Mouse (Mus musculus): ENCODE measurements around the gene Adh4. TPM values are rescaled to one million over a fixed set of nuclear protein-coding genes. Genes with fewer than 3 reads are reported as not detected.
"Not testable (repeated sequence)": the region's sequence is repeated elsewhere in the genome, so short reads cannot be mapped to it uniquely, and the experiment has no call there.

Gene Adh4
- total and polyA plus RNA-seq, 3 experiments: 0.25 TPM; not detected in 2

DNA sequence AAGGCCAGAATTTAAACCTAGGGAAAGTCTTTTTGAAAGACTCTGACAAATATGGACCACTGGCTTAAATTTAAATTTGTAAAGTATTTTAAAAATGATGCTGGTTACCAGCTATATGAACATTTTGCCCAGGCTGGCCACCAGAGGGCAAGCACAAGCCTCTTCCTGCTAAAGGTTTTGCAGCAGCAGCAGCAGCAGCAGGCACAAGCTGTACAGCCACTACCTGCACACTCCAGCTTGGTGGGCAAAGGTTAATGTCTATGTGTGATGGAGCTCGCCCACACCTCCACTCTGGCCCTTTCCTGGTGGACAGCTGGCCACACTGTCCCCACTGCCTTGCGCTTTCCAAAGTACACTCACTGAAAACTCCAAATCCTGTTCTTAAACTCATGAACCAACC, 47.9 kb downstream of the Adh4 start (continued):
- TF ChIP-seq MEF2A (IDR thresholded peaks at IDR 0.05; ENCODE audit: borderline replicate concordance, low read depth, low read length): no peak
- TF ChIP-seq ETS1 (conservative IDR thresholded peaks at IDR 0.05; ENCODE audit: low read depth, low read length): no peak

DNA sequence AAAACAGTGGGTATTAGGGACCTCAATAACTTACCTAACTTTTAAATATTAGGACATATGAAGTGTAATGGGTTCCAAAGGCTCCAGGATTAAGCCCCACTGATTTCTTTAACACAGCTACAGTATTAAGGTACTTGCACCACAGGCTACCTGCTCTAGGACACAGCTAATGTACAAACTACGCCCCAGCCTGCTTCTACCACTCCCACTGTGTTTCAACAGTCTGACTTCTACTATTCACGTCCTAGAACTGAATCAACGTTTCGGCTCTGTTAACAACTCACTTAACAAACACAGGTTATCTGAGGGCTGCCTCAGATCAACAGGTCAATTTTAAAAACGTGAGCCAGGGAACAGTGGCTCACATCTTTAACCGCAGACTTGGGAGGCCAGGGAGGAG, 48.5 kb downstream of the Adh4 start:
- dilution Hi-C loops (cut with MboI; ENCODE audit: extremely low pct_ligation_motif_present, extremely low pct_unique_long_range_greater_than_20kb, low sequenced_read_pairs): no loop called here
- no peaks in the 10 kb centered on the region for H3K79me2 ChIP-seq (replicated peaks; ENCODE audit: control insufficient read depth, extremely low read depth, insufficient read depth, poor library complexity, severe bottlenecking)
- no peak overlapping the region for H3K9ac ChIP-seq (ENCODE audit: insufficient read depth, low read depth)
- TF ChIP-seq MYC (IDR thresholded peaks at IDR 0.05; ENCODE audit: low read depth, low read length) (no peak), GABPA (IDR thresholded peaks at IDR 0.05; ENCODE audit: insufficient replicate concordance, low read depth, low read length) (no peak), KAT2A (IDR thresholded peaks at IDR 0.05; ENCODE audit: insufficient replicate concordance, low read length) (no peak), HCFC1 (IDR thresholded peaks at IDR 0.05; ENCODE audit: low read depth, low read length) (no peak), ZMIZ1 (IDR thresholded peaks at IDR 0.05; ENCODE audit: low read depth, low read length) (no peak), MEF2A (IDR thresholded peaks at IDR 0.05; ENCODE audit: borderline replicate concordance, low read depth, low read length) (no peak), JUND (conservative IDR thresholded peaks at IDR 0.05; ENCODE audit: low read depth, low read length) (no peak), SIN3A (IDR thresholded peaks at IDR 0.05; ENCODE audit: low read length) (no peak), USF1 (IDR thresholded peaks at IDR 0.05; ENCODE audit: low read depth, low read length) (no peak), POLR2A (IDR thresholded peaks at IDR 0.05; ENCODE audit: low read depth, low read length) (no peak), CTCF (conservative IDR thresholded peaks at IDR 0.05 in 1 of 2, IDR thresholded peaks at IDR 0.05 in 1 of 2; ENCODE audit: low read depth in 2 of 2, low read length in 2 of 2) (no peak), JUN (IDR thresholded peaks at IDR 0.05; ENCODE audit: insufficient read depth, low read depth, low read length) (no peak), MXI1 (IDR thresholded peaks at IDR 0.05; ENCODE audit: low read depth, low read length) (no peak), USF2 (conservative IDR thresholded peaks at IDR 0.05; ENCODE audit: low read depth, low read length) (no peak), ETS1 (conservative IDR thresholded peaks at IDR 0.05; ENCODE audit: low read depth, low read length) (no peak)
- no peak overlapping the region for H3K4me2 ChIP-seq (ENCODE audit: insufficient read depth, low read depth, poor library complexity, severe bottlenecking)
- no peak overlapping the region for H3K27ac ChIP-seq (ENCODE audit: insufficient read depth, low read depth)
- H3K36me3 ChIP-seq (replicated peaks in 1 of 2; ENCODE audit: control insufficient read depth in 1 of 2, insufficient read depth in 1 of 2, low read length in 1 of 2): peaks cover 77 to 98% of the 10 kb centered on the region in 2 experiments
- H3K4me3 ChIP-seq (replicated peaks in 1 of 3; ENCODE audit: low read depth in 2 of 3, low read length in 2 of 3, poor library complexity in 1 of 3): no peak overlapping the region
- peaks cover 9% of the 10 kb centered on the region for H3K9me3 ChIP-seq (replicated peaks; ENCODE audit: low read length)
- H3K4me1 ChIP-seq (ENCODE audit: control insufficient read depth in 1 of 2, insufficient read depth in 2 of 2): peaks cover 0 to 3% of the 10 kb centered on the region in 2 experiments; a peak in 1 of 4 replicates
- DNase-seq (ENCODE audit: extremely low read depth): no peak
- in situ Hi-C loops (cut with MboI; ENCODE audit: low pct_ligation_motif_present, low pct_unique_long_range_greater_than_20kb, low sequenced_read_pairs): no loop called here
- no peaks in the 10 kb centered on the region for H3K27me3 ChIP-seq (replicated peaks)

DNA sequence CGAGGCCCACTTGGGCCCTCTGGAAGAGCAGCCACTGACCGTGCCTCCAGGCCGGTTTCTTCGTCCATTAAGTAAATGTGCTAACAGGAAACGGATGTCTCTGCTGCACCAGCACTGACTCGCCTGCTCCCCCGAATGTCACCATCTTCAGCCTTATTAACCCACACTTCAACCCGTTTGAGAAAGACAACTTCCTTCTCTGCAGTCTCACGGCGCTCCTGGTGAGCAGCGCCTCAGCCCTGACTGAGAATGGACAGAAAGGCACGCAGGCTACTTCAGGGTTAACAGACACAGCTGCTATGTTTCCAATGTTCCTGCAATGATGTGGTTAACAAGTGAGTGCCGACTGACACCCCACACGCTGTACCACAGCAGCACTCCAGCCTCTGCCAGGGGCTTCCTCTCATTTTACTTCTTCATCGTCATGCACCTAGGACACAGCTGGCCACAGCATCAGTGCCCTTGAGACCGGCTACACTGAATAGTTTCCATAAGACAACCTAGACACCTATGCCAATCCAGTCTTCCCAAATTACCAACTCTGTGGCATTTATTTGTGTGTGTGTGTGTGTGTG, 49.4 kb downstream of the Adh4 start:
- no peaks in the 10 kb centered on the region for H3K79me2 ChIP-seq (replicated peaks; ENCODE audit: control insufficient read depth, extremely low read depth, insufficient read depth, poor library complexity, severe bottlenecking)
- H3K9me3 ChIP-seq (replicated peaks; ENCODE audit: low read length): peaks cover 9% of the 10 kb centered on the region
- in situ Hi-C loops (cut with MboI; ENCODE audit: low pct_ligation_motif_present, low pct_unique_long_range_greater_than_20kb, low sequenced_read_pairs): no loop called here
- peaks cover 76 to 96% of the 10 kb centered on the region in 2 experiments for H3K36me3 ChIP-seq (replicated peaks in 1 of 2; ENCODE audit: control insufficient read depth in 1 of 2, insufficient read depth in 1 of 2, low read length in 1 of 2)
- peaks cover 0 to 3% of the 10 kb centered on the region in 2 experiments; a peak in 1 of 4 replicates for H3K4me1 ChIP-seq (ENCODE audit: control insufficient read depth in 1 of 2, insufficient read depth in 2 of 2)
- H3K4me2 ChIP-seq (ENCODE audit: insufficient read depth, low read depth, poor library complexity, severe bottlenecking): no peak overlapping the region
- dilution Hi-C loops (cut with MboI; ENCODE audit: extremely low pct_ligation_motif_present, extremely low pct_unique_long_range_greater_than_20kb, low sequenced_read_pairs): no loop called here
- TF ChIP-seq CHD2 (IDR thresholded peaks at IDR 0.05; ENCODE audit: low read length) (no peak), MXI1 (IDR thresholded peaks at IDR 0.05; ENCODE audit: low read depth, low read length) (no peak), CTCF (conservative IDR thresholded peaks at IDR 0.05 in 1 of 2, IDR thresholded peaks at IDR 0.05 in 1 of 2; ENCODE audit: low read depth in 2 of 2, low read length in 2 of 2) (no peak), NRF1 (IDR thresholded peaks at IDR 0.05; ENCODE audit: low read depth, low read length) (no peak)
- no peak overlapping the region for H3K9ac ChIP-seq (ENCODE audit: insufficient read depth, low read depth)
- DNase-seq (ENCODE audit: extremely low read depth): no peak
- no peak overlapping the region for H3K4me3 ChIP-seq (replicated peaks in 1 of 3; ENCODE audit: low read depth in 2 of 3, low read length in 2 of 3, poor library complexity in 1 of 3)
- H3K27ac ChIP-seq (ENCODE audit: insufficient read depth, low read depth): no peak overlapping the region
- no peaks in the 10 kb centered on the region for H3K27me3 ChIP-seq (replicated peaks)

DNA sequence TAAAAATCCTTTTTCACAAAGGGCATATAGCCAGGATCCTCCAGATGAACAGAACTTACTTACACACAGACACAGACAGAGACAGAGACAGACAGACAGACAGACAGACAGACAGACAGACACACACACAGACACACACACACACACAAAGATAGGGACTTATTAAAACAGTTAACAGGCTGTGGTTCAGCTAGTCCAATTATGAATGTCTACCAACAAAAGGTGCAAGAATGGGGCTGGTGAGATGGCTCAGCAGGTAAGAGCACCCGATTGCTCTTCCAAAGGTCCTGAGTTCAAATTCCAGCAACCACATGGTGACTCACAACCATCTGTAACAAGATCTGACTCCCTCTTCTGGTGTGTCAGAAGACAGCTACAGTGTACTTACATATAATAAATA, 51.4 kb downstream of the Adh4 start:
- H3K79me2 ChIP-seq (replicated peaks; ENCODE audit: control insufficient read depth, extremely low read depth, insufficient read depth, poor library complexity, severe bottlenecking); H3K27ac ChIP-seq (ENCODE audit: insufficient read depth, low read depth); in situ Hi-C loops (cut with MboI; ENCODE audit: low pct_ligation_motif_present, low pct_unique_long_range_greater_than_20kb, low sequenced_read_pairs); dilution Hi-C loops (cut with MboI; ENCODE audit: extremely low pct_ligation_motif_present, extremely low pct_unique_long_range_greater_than_20kb, low sequenced_read_pairs); H3K4me2 ChIP-seq (ENCODE audit: insufficient read depth, low read depth, poor library complexity, severe bottlenecking); H3K27me3 ChIP-seq (replicated peaks); H3K9ac ChIP-seq (ENCODE audit: insufficient read depth, low read depth); H3K4me3 ChIP-seq (replicated peaks in 1 of 3; ENCODE audit: low read depth in 2 of 3, low read length in 2 of 3, poor library complexity in 1 of 3); H3K9me3 ChIP-seq (replicated peaks; ENCODE audit: low read length); DNase-seq (ENCODE audit: extremely low read depth): not testable (repeated sequence)
- peaks cover 72 to 96% of the 10 kb centered on the region in 2 experiments for H3K36me3 ChIP-seq (replicated peaks in 1 of 2; ENCODE audit: control insufficient read depth in 1 of 2, insufficient read depth in 1 of 2, low read length in 1 of 2)
- peaks cover 0 to 10% of the 10 kb centered on the region in 2 experiments; a peak in 1 of 4 replicates for H3K4me1 ChIP-seq (ENCODE audit: control insufficient read depth in 1 of 2, insufficient read depth in 2 of 2)

Measured in CH12.LX (cell line).